Mouse (Mus musculus): ENCODE data around the gene Rnf207. TPM values are rescaled to one million over a fixed set of nuclear protein-coding genes. Genes with fewer than 3 reads are reported as not detected.
A peak's percentile ranks its signal among the peaks of the same experiment; 100 is the strongest.

Gene Rnf207
- polyA plus RNA-seq, 1 experiment = 0.81 TPM

- 0 out of 2 replicates have a peak overlapping the region, but pooled peaks have one; percentile 52 for H3K4me3 ChIP-seq (ENCODE audit: insufficient read depth, low read length)
- TF ChIP-seq POLR2A (IDR thresholded peaks at IDR 0.05; ENCODE audit: low read depth, low read length) = no peak
- no peak for TF ChIP-seq CTCF (IDR thresholded peaks at IDR 0.05; ENCODE audit: borderline replicate concordance, insufficient read depth, low read length)
- H3K27ac ChIP-seq (ENCODE audit: insufficient read depth, low read length) = no peak overlapping the region
- 0 out of 2 replicates have a peak, but pooled peaks cover 3% of the 10 kb centered on the region for H3K4me1 ChIP-seq (ENCODE audit: control insufficient read depth, insufficient read depth, low read length)
These were observed 20.0 kb downstream of the Rnf207 start for GRCm38 (mm10) chr4:152298836-152299235.

GRCm38 (mm10) chr4:152296874-152297861, 21.6 kb downstream of the Rnf207 start, which contains the start of gene Icmt:
Gene Icmt, plus strand, starts transcription at chr4:152297227.
- TF ChIP-seq POLR2A (IDR thresholded peaks at IDR 0.05; ENCODE audit: low read depth, low read length) (peak; percentile 83), CTCF (IDR thresholded peaks at IDR 0.05; ENCODE audit: borderline replicate concordance, insufficient read depth, low read length) (no peak)
- Histone ChIP-seq H3K4me1 (ENCODE audit: control insufficient read depth, insufficient read depth, low read length) (peaks cover 6% of the 10 kb centered on the region; the same call in 1 of the 2 replicates), H3K27ac (ENCODE audit: insufficient read depth, low read length) (peak within 1 kb of the TSS; percentile 35), H3K4me3 (ENCODE audit: insufficient read depth, low read length) (peak within 1 kb of the TSS; percentile 68)

- peaks cover 6% of the 10 kb centered on the region; the same call in 1 of the 2 replicates for H3K4me1 ChIP-seq (ENCODE audit: control insufficient read depth, insufficient read depth, low read length)
- TF ChIP-seq CTCF (IDR thresholded peaks at IDR 0.05; ENCODE audit: borderline replicate concordance, insufficient read depth, low read length) = no peak
- TF ChIP-seq POLR2A (IDR thresholded peaks at IDR 0.05; ENCODE audit: low read depth, low read length) = no peak
- H3K27ac ChIP-seq (ENCODE audit: insufficient read depth, low read length) = peak overlapping the region; percentile 35; the same call in 1 of the 2 replicates
- H3K4me3 ChIP-seq (ENCODE audit: insufficient read depth, low read length) = peak overlapping the region; percentile 68
These were observed 22.4 kb downstream of the Rnf207 start for GRCm38 (mm10) chr4:152296371-152296770.

- H3K27ac ChIP-seq (ENCODE audit: insufficient read depth, low read length) = no peak overlapping the region
- peaks cover 6% of the 10 kb centered on the region; the same call in 1 of the 2 replicates for H3K4me1 ChIP-seq (ENCODE audit: control insufficient read depth, insufficient read depth, low read length)
- TF ChIP-seq POLR2A (IDR thresholded peaks at IDR 0.05; ENCODE audit: low read depth, low read length) = no peak
- no peak for TF ChIP-seq CTCF (IDR thresholded peaks at IDR 0.05; ENCODE audit: borderline replicate concordance, insufficient read depth, low read length)
- H3K4me3 ChIP-seq (ENCODE audit: insufficient read depth, low read length) = no peak overlapping the region
These were observed 22.9 kb downstream of the Rnf207 start for GRCm38 (mm10) chr4:152295916-152296315.

- Histone ChIP-seq H3K4me3 (ENCODE audit: insufficient read depth, low read length) (no peak overlapping the region), H3K4me1 (ENCODE audit: control insufficient read depth, insufficient read depth, low read length) (peaks cover 6% of the 10 kb centered on the region; the same call in 1 of the 2 replicates), H3K27ac (ENCODE audit: insufficient read depth, low read length) (peak overlapping the region; percentile 53; the same call in 1 of the 2 replicates)
- TF ChIP-seq CTCF (IDR thresholded peaks at IDR 0.05; ENCODE audit: borderline replicate concordance, insufficient read depth, low read length) = peak; percentile 27; the same call in 1 of the 2 replicates
- TF ChIP-seq POLR2A (IDR thresholded peaks at IDR 0.05; ENCODE audit: low read depth, low read length) = no peak
These were observed 24.4 kb downstream of the Rnf207 start for GRCm38 (mm10) chr4:152294188-152294929.

GRCm38 (mm10) chr4:152292102-152292765, 26.6 kb downstream of the Rnf207 start:
- no peak for TF ChIP-seq POLR2A (IDR thresholded peaks at IDR 0.05; ENCODE audit: low read depth, low read length)
- TF ChIP-seq CTCF (IDR thresholded peaks at IDR 0.05; ENCODE audit: borderline replicate concordance, insufficient read depth, low read length) = no peak
- peaks cover 3% of the 10 kb centered on the region; the same call in 1 of the 2 replicates for H3K4me1 ChIP-seq (ENCODE audit: control insufficient read depth, insufficient read depth, low read length)
- H3K4me3 ChIP-seq (ENCODE audit: insufficient read depth, low read length) = no peak overlapping the region
- no peak overlapping the region for H3K27ac ChIP-seq (ENCODE audit: insufficient read depth, low read length)

- no peak for TF ChIP-seq CTCF (IDR thresholded peaks at IDR 0.05; ENCODE audit: borderline replicate concordance, insufficient read depth, low read length)
- no peak for TF ChIP-seq POLR2A (IDR thresholded peaks at IDR 0.05; ENCODE audit: low read depth, low read length)
- peaks cover 3% of the 10 kb centered on the region; the same call in 1 of the 2 replicates for H3K4me1 ChIP-seq (ENCODE audit: control insufficient read depth, insufficient read depth, low read length)
These were observed 27.2 kb downstream of the Rnf207 start, which contains the start of gene Hes3 for GRCm38 (mm10) chr4:152291562-152291961. Gene Hes3, minus strand, starts transcription at chr4:152291662.

GRCm38 (mm10) chr4:152290991-152291390, 27.8 kb downstream of the Rnf207 start:
- Histone ChIP-seq H3K27ac (ENCODE audit: insufficient read depth, low read length) (no peak overlapping the region), H3K4me1 (ENCODE audit: control insufficient read depth, insufficient read depth, low read length) (peaks cover 3% of the 10 kb centered on the region; the same call in 1 of the 2 replicates), H3K4me3 (ENCODE audit: insufficient read depth, low read length) (no peak overlapping the region)
- TF ChIP-seq CTCF (IDR thresholded peaks at IDR 0.05; ENCODE audit: borderline replicate concordance, insufficient read depth, low read length) (no peak), POLR2A (IDR thresholded peaks at IDR 0.05; ENCODE audit: low read depth, low read length) (no peak)

More at GRCm38 (mm10) chr4:152291562-152291961, 27.2 kb downstream of the Rnf207 start, which contains the start of gene Hes3:
- Histone ChIP-seq H3K4me3 (ENCODE audit: insufficient read depth, low read length) (no peak within 1 kb of the TSS), H3K27ac (ENCODE audit: insufficient read depth, low read length) (no peak within 1 kb of the TSS)
